Mouse (Mus musculus) lung, adult 2 months (tissue): ENCODE results near the gene Zfp354a.

Experiments used
- CTCF ChIP-seq: fragments of 200-500 bp; IDR thresholded peaks from 2 replicates; pipeline ENCODE4 v1.5.1; 2011; ENCODE audit warnings: mild to moderate bottlenecking, low read length, control low read depth; ENCODE audit not compliant: insufficient read depth
- POLR2A ChIP-seq: fragments of 200-500 bp; IDR thresholded peaks from 2 replicates; pipeline ENCODE4 v1.6.1; 2011; ENCODE audit warnings: low read depth, mild to moderate bottlenecking, control low read depth, low read length, borderline replicate concordance; ENCODE audit errors: extremely low read depth

DNA sequence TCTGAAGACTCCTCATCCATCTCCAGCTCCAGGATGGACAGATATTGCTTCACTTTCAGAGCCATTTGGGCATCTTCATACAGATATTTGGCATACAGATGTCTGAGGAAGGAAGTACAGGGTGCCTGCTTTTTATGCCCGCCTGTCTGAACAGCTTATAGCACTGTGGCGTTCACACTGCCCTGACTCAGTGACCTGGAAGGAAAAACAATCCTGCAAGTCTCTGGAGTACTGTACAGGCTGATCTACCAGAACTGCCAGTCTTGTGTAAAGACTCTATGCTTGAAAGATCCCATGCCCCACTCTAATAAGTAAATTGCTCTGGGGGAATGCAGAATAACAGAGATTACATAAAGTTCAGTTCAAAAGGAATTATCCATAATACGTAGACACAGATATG lies 51.6 kb downstream of the Zfp354a start:
- no peak for TF ChIP-seq POLR2A
- TF ChIP-seq CTCF: no peak
